Mouse (Mus musculus): Measurements from ENCODE around the gene Defb21. TPM values are rescaled to one million over a fixed set of nuclear protein-coding genes. Genes with fewer than 3 reads are reported as not detected.

Defb21 gene
- polyA plus RNA-seq, 1 experiment from 2014 or later = not detected

DNA sequence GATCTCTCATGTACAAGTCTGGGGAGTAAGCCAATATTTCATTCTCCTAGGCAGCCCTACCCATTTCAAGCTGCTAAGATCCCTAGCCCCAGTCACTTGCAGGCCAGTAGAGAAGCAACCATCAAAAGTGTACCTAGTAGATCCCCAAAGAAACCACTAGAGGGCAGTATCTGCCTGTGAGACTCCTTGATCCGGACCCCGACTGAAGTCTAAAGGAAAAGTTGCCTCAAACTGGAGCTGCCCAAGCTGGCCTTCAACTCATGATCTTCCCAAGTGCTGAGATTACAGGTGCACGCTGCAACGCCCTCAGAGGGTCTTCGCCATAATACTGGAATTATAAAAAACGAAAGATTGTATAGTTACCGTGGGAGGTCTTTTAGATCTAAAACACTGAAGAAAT is 43.0 kb downstream of the Defb21 start:
- 6% methylated on average over 7 of the region's 7 CpGs for WGBS
- Histone ChIP-seq H3K4me1 (replicated peaks; ENCODE audit: insufficient read depth, low read length) (no peaks in the 10 kb centered on the region), H3K27ac (no peak overlapping the region), H3K4me2 (ENCODE audit: low read length) (no peak overlapping the region), H3K9me3 (replicated peaks; ENCODE audit: low read length) (no peaks in the 10 kb centered on the region), H3K4me3 (replicated peaks; ENCODE audit: low read depth, low read length) (no peak overlapping the region), H3K36me3 (ENCODE audit: insufficient read depth, low read length) (no peaks in the 10 kb centered on the region), H3K9ac (ENCODE audit: low read depth, low read length) (no peak overlapping the region), H3K27me3 (ENCODE audit: insufficient read depth, low read length) (no peaks in the 10 kb centered on the region)
- peak; percentile 97 for TF ChIP-seq CTCF (IDR thresholded peaks at IDR 0.05; ENCODE audit: low read depth)
- DNase-seq (ENCODE audit: low spot score) (peak; percentile 96), ATAC-seq (replicated peaks; ENCODE audit: low FRiP score, low read depth) (peak; percentile 69)

DNA sequence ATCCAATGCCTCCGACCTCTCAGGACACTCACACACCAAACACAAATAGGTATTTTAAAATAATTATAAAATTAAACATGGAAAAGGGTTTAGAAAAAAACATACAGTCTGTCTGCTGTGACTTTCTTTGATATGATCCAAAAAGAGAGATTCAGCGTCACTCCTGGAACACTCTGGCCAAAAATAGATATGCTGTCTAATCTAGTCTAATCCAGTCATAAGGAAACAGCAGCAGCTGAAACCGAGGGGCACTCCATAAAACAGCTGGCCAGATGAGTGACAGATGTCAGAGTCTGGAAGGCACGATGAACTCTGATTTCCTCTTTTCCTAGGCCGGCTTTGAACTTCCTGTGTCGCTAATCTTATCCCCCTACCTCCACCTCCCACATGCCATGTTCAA is 43.9 kb downstream of the Defb21 start:
- Histone ChIP-seq H3K27me3 (ENCODE audit: insufficient read depth, low read length) (no peaks in the 10 kb centered on the region), H3K4me3 (replicated peaks; ENCODE audit: low read depth, low read length) (no peak overlapping the region), H3K9me3 (replicated peaks; ENCODE audit: low read length) (no peaks in the 10 kb centered on the region), H3K27ac (no peak overlapping the region), H3K4me1 (replicated peaks; ENCODE audit: insufficient read depth, low read length) (no peaks in the 10 kb centered on the region), H3K4me2 (ENCODE audit: low read length) (no peak overlapping the region), H3K9ac (ENCODE audit: low read depth, low read length) (no peak overlapping the region), H3K36me3 (ENCODE audit: insufficient read depth, low read length) (no peaks in the 10 kb centered on the region)
- 55% methylated on average over 6 of the region's 6 CpGs for WGBS
- TF ChIP-seq CTCF (IDR thresholded peaks at IDR 0.05; ENCODE audit: low read depth) = no peak
- DNase-seq (ENCODE audit: low spot score) = no peak
- no peak for ATAC-seq (replicated peaks; ENCODE audit: low FRiP score, low read depth)

GRCm38 (mm10) chr2:152617374-152617773 is 44.8 kb downstream of the Defb21 start:
- H3K27me3 ChIP-seq (ENCODE audit: insufficient read depth, low read length) = no peaks in the 10 kb centered on the region
- no peak overlapping the region for H3K27ac ChIP-seq
- WGBS = 69% methylated on average over 5 of the region's 5 CpGs
- H3K36me3 ChIP-seq (ENCODE audit: insufficient read depth, low read length) = no peaks in the 10 kb centered on the region
- no peak overlapping the region for H3K4me3 ChIP-seq (replicated peaks; ENCODE audit: low read depth, low read length)
- no peak for DNase-seq (ENCODE audit: low spot score)
- H3K4me1 ChIP-seq (replicated peaks; ENCODE audit: insufficient read depth, low read length) = 0 out of 2 replicates have a peak, but pooled peaks cover 2% of the 10 kb centered on the region
- ATAC-seq (replicated peaks; ENCODE audit: low FRiP score, low read depth) = no peak
- H3K9ac ChIP-seq (ENCODE audit: low read depth, low read length) = no peak overlapping the region
- TF ChIP-seq CTCF (IDR thresholded peaks at IDR 0.05; ENCODE audit: low read depth) = peak; percentile 66
- H3K9me3 ChIP-seq (replicated peaks; ENCODE audit: low read length) = no peaks in the 10 kb centered on the region
- no peak overlapping the region for H3K4me2 ChIP-seq (ENCODE audit: low read length)

DNA sequence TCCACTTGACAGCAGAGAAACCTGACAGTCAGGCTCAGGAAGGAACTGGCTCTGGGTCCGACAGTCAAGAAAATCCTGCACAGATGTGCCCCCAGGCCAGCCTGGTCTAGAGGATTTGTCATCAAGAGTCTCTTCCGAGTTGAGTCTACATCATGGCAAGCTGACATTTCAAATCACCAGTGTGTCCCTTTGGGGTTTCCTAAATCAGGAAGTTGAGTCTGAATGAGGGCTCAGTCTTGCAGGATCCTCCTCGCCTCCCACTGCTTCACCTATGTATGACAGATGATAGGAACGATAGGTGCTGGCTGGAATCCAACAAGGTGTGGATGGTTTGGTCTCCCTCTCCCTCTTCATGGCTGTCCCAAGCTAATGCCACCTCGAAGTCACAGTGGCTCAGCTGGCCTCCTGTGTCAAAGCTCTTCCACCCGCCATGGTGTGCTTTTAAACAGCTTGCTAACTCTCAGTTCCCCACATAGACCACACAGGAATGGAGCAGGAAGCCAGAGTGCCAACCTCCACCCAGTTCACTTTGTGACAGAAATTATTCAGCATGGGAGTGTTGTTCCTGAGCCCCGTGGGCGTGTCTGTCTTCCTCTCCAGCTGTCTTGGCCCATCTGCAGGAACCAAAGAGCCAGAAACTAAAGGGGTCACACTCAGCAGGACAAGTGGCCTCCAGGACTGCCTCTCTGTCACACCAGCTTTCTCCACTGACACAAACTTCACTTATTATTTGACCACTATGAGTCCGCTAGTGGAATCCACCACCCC is 48.0 kb downstream of the Defb21 start:
- Histone ChIP-seq H3K9ac (ENCODE audit: low read depth, low read length) (no peak overlapping the region), H3K4me3 (replicated peaks; ENCODE audit: low read depth, low read length) (no peak overlapping the region)
- 58% methylated on average over 9 of the region's 9 CpGs for WGBS

GRCm38 (mm10) chr2:152622151-152622550 is 49.6 kb downstream of the Defb21 start:
- no peak for TF ChIP-seq CTCF (IDR thresholded peaks at IDR 0.05; ENCODE audit: low read depth)
- H3K4me2 ChIP-seq (ENCODE audit: low read length) = no peak overlapping the region
- no peak overlapping the region for H3K4me3 ChIP-seq (replicated peaks; ENCODE audit: low read depth, low read length)
- no peaks in the 10 kb centered on the region for H3K9me3 ChIP-seq (replicated peaks; ENCODE audit: low read length)
- H3K9ac ChIP-seq (ENCODE audit: low read depth, low read length) = no peak overlapping the region
- ATAC-seq (replicated peaks; ENCODE audit: low FRiP score, low read depth) (peak; percentile 65), DNase-seq (ENCODE audit: low spot score) (peak; percentile 91)
- H3K36me3 ChIP-seq (ENCODE audit: insufficient read depth, low read length) = no peaks in the 10 kb centered on the region
- H3K27ac ChIP-seq = peak overlapping the region; percentile 14; the same call in 1 of the 2 replicates
- H3K4me1 ChIP-seq (replicated peaks; ENCODE audit: insufficient read depth, low read length) = 0 out of 2 replicates have a peak, but pooled peaks cover 3% of the 10 kb centered on the region
- no peaks in the 10 kb centered on the region for H3K27me3 ChIP-seq (ENCODE audit: insufficient read depth, low read length)
- WGBS = 17% methylated on average over 13 of the region's 13 CpGs

More for the DNA sequence above, 48.0 kb downstream of the Defb21 start:
- H3K4me1 ChIP-seq (replicated peaks; ENCODE audit: insufficient read depth, low read length) = 0 out of 2 replicates have a peak, but pooled peaks cover 3% of the 10 kb centered on the region
- H3K4me2 ChIP-seq (ENCODE audit: low read length) = no peak overlapping the region
- DNase-seq (ENCODE audit: low spot score) (peak; percentile 34), ATAC-seq (replicated peaks; ENCODE audit: low FRiP score, low read depth) (no peak)
- H3K27ac ChIP-seq = peak overlapping the region; percentile 52
- no peaks in the 10 kb centered on the region for H3K27me3 ChIP-seq (ENCODE audit: insufficient read depth, low read length)
- H3K36me3 ChIP-seq (ENCODE audit: insufficient read depth, low read length) = no peaks in the 10 kb centered on the region
- no peaks in the 10 kb centered on the region for H3K9me3 ChIP-seq (replicated peaks; ENCODE audit: low read length)
- no peak for TF ChIP-seq CTCF (IDR thresholded peaks at IDR 0.05; ENCODE audit: low read depth)

DNA sequence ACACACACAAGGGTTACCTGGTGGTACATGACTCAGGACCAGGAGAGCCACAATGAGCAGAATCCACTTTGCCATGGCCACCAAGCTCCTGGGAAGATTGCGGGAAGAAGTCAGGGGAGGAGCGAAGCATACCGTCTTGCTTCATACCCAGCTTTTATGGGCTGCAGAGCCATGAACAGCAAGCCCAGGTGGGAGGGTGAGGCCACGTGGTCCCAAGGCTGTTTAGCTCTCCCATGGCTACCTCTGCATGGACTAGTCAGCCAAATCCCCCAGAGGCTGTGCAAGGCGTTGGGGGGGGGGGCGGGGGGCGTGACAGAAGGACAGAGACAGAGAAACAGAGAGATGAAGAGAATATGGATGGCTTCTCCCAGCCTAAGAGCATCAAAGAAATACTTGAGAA is 50.4 kb downstream of the Defb21 start, which contains the start of gene Defb25:
TSS of gene Defb25 (minus strand) at position 101 of the 400 bp plus-strand sequence.
- no peak within 1 kb of the TSS for H3K4me2 ChIP-seq (ENCODE audit: low read length)
- WGBS = 63% methylated on average over 7 of the region's 7 CpGs

More for the DNA sequence above, 50.4 kb downstream of the Defb21 start, which contains the start of gene Defb25:
- Histone ChIP-seq H3K4me1 (replicated peaks; ENCODE audit: insufficient read depth, low read length) (0 out of 2 replicates have a peak, but pooled peaks cover 3% of the 10 kb centered on the region), H3K27ac (peak within 1 kb of the TSS; percentile 57), H3K4me3 (replicated peaks; ENCODE audit: low read depth, low read length) (no peak within 1 kb of the TSS), H3K9me3 (replicated peaks; ENCODE audit: low read length) (no peaks in the 10 kb centered on the region), H3K27me3 (ENCODE audit: insufficient read depth, low read length) (no peaks in the 10 kb centered on the region), H3K9ac (ENCODE audit: low read depth, low read length) (no peak within 1 kb of the TSS), H3K36me3 (ENCODE audit: insufficient read depth, low read length) (no peaks in the 10 kb centered on the region)
- TF ChIP-seq CTCF (IDR thresholded peaks at IDR 0.05; ENCODE audit: low read depth) = no peak
- no peak for DNase-seq (ENCODE audit: low spot score)
- no peak for ATAC-seq (replicated peaks; ENCODE audit: low FRiP score, low read depth)

Other genes starting within 250 kb of the Defb21 start
- gene Rbck1, start 240.1 kb upstream of the Defb21 start, polyA plus RNA-seq (2015; fragmentation: Nextera tagmentation; extraction: Ambion mirVana) = 67.6 and 68.4 TPM in 2 replicates
- 0.79 and 1.1 TPM in 2 replicates for gene Trib3, start 228.7 kb upstream of the Defb21 start, polyA plus RNA-seq (2015; fragmentation: Nextera tagmentation; extraction: Ambion mirVana)
- 0.60 and 0.68 TPM in 2 replicates for gene Nrsn2, start 196.1 kb upstream of the Defb21 start, polyA plus RNA-seq (2015; fragmentation: Nextera tagmentation; extraction: Ambion mirVana)
- gene Sox12, start 174.7 kb upstream of the Defb21 start, polyA plus RNA-seq (2015; fragmentation: Nextera tagmentation; extraction: Ambion mirVana) = 8.2 and 9.2 TPM in 2 replicates
- gene Zcchc3, start 157.7 kb upstream of the Defb21 start, polyA plus RNA-seq (2015; fragmentation: Nextera tagmentation; extraction: Ambion mirVana) = 28.3 and 31.0 TPM in 2 replicates
- 0.76 and 0.92 TPM in 2 replicates for gene 6820408C15Rik, start 157.2 kb upstream of the Defb21 start, polyA plus RNA-seq (2015; fragmentation: Nextera tagmentation; extraction: Ambion mirVana)
- gene Defb23, start 108.1 kb upstream of the Defb21 start, polyA plus RNA-seq (2015; fragmentation: Nextera tagmentation; extraction: Ambion mirVana) = not detected in 2 replicates
- 0.17 TPM in 1 of 2 replicates, not detected in the other for gene Defb20, start 95.7 kb upstream of the Defb21 start, polyA plus RNA-seq (2015; fragmentation: Nextera tagmentation; extraction: Ambion mirVana)
- not detected in 2 replicates for gene Defb22, start 82.6 kb upstream of the Defb21 start, polyA plus RNA-seq (2015; fragmentation: Nextera tagmentation; extraction: Ambion mirVana)
- gene Defb26, start 61.1 kb upstream of the Defb21 start, polyA plus RNA-seq (2015; fragmentation: Nextera tagmentation; extraction: Ambion mirVana) = 0.27 TPM in 1 of 2 replicates, not detected in the other
- 1.1 and 1.8 TPM in 2 replicates for gene Defb28, start 54.5 kb upstream of the Defb21 start, polyA plus RNA-seq (2015; fragmentation: Nextera tagmentation; extraction: Ambion mirVana)
- 48.4 and 64.8 TPM in 2 replicates for gene Defb29, start 32.6 kb upstream of the Defb21 start, polyA plus RNA-seq (2015; fragmentation: Nextera tagmentation; extraction: Ambion mirVana)
- 4.4 and 6.1 TPM in 2 replicates for gene Gm17416, start 3.4 kb upstream of the Defb21 start, polyA plus RNA-seq (2015; fragmentation: Nextera tagmentation; extraction: Ambion mirVana)
- 120 and 136 TPM in 2 replicates for gene Defb19, start 7.6 kb downstream of the Defb21 start, polyA plus RNA-seq (2015; fragmentation: Nextera tagmentation; extraction: Ambion mirVana)
- not detected in 2 replicates for gene Defb45, start 26.7 kb downstream of the Defb21 start, polyA plus RNA-seq (2015; fragmentation: Nextera tagmentation; extraction: Ambion mirVana)
- 2.1 and 3.6 TPM in 2 replicates for gene Defb36, start 31.6 kb downstream of the Defb21 start, polyA plus RNA-seq (2015; fragmentation: Nextera tagmentation; extraction: Ambion mirVana)
- gene Defb25, start 50.3 kb downstream of the Defb21 start, polyA plus RNA-seq (2015; fragmentation: Nextera tagmentation; extraction: Ambion mirVana) = 26.4 and 39.6 TPM in 2 replicates
- 48.3 and 55.1 TPM in 2 replicates for gene Rem1, start 54.2 kb downstream of the Defb21 start, polyA plus RNA-seq (2015; fragmentation: Nextera tagmentation; extraction: Ambion mirVana)
- 160 and 162 TPM in 2 replicates for gene H13, start 96.7 kb downstream of the Defb21 start, polyA plus RNA-seq (2015; fragmentation: Nextera tagmentation; extraction: Ambion mirVana)
- 33.9 and 36.6 TPM in 2 replicates for gene Mcts2, start 114.3 kb downstream of the Defb21 start, polyA plus RNA-seq (2015; fragmentation: Nextera tagmentation; extraction: Ambion mirVana)
- gene Id1, start 163.5 kb downstream of the Defb21 start, polyA plus RNA-seq (2015; fragmentation: Nextera tagmentation; extraction: Ambion mirVana) = 170 and 194 TPM in 2 replicates
- gene Cox4i2, start 181.4 kb downstream of the Defb21 start, polyA plus RNA-seq (2015; fragmentation: Nextera tagmentation; extraction: Ambion mirVana) = 15.8 and 16.3 TPM in 2 replicates